Mouse (Mus musculus) cerebellum, adult 2 months (tissue): ENCODE results near the gene Vps13d.

Experiments
- CTCF ChIP-seq: fragments of 200-500 bp; IDR thresholded peaks from 2 replicates; pipeline ENCODE4 v1.5.1; 2011; ENCODE audit warnings: low read depth, mild to moderate bottlenecking, control low read depth, low read length, moderate library complexity, borderline replicate concordance; ENCODE audit not compliant: insufficient read depth
- POLR2A ChIP-seq: fragments of 200-500 bp; IDR thresholded peaks from 2 replicates; pipeline ENCODE4 v1.6.1; 2011; ENCODE audit warnings: low read length, control low read depth, borderline replicate concordance; ENCODE audit not compliant: insufficient read depth

DNA sequence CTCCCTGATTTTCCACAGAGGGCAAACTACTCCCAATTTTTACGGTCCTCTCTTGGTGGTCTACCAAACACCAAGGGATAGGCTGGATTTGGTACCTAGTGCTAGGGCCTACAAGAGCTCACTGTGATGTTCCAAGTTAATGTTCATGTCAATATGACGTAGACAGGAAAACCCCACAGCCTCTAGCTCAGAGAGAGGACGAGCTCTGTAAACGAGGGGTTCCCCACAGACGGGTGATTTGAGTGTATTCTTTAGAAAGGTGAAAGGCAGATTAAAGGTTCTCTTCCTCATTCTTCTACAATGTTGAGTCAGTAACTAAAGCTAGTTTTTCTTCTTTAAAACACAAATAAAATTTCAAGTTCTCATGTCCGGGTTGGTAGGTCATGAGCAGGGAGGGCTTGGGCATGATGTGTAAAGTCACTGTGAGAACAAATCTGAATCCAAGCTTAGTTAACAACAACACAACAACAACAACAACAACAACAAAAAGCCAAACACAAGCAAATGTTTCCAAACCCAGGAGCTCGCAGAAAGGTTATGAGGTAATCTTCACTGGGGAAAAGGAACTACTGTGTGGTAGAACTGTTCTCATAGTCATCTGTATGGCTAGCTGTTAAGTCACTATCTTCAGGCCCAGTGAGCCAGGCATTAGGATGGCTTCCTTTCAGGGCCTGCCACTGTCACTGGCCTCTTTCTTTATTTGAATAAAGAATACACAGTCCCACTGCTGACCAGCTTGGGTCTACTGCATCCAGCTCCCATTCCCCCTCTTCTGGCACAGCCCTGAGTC, 208.6 kb downstream of the Vps13d start:
- TF ChIP-seq POLR2A (no peak), CTCF (no peak)
